Mouse (Mus musculus): ENCODE data around the gene Klhl41. TPM values are rescaled to one million over a fixed set of nuclear protein-coding genes. Genes with fewer than 3 reads are reported as not detected.

The Klhl41 gene
- polyA plus RNA-seq, 2 experiments = 0.04 TPM; not detected in 1

- ATAC-seq (ENCODE audit: insufficient read depth) = peak; percentile 82
- Histone ChIP-seq H3K4me3 (ENCODE audit: insufficient read depth in 1 of 2, low read depth in 2 of 2, low read length in 2 of 2) (peak within 1 kb of the TSS; percentile 74 to 77), H3K36me3 (replicated peaks; ENCODE audit: control insufficient read depth, insufficient read depth, low read depth) (no peaks in the 10 kb centered on the region), H3K4me1 (replicated peaks; ENCODE audit: control insufficient read depth in 2 of 2, insufficient read depth in 2 of 2, low read length in 1 of 2) (peaks cover 0 to 3% of the 10 kb centered on the region in 2 experiments; a peak in 2 of 4 replicates), H3K9me3 (ENCODE audit: control insufficient read depth, low read length) (no peaks in the 10 kb centered on the region), H3K4me2 (ENCODE audit: low read depth) (peak within 1 kb of the TSS; percentile 77), H3K27me3 (ENCODE audit: control insufficient read depth, insufficient read depth, low read length) (no peaks in the 10 kb centered on the region), H3K9ac (replicated peaks) (peak within 1 kb of the TSS; percentile 27), H3K27ac (no peak within 1 kb of the TSS)
- 4% methylated on average over 43 of the region's 43 CpGs for WGBS (ENCODE audit: insufficient replicate concordance)
- TF ChIP-seq EP300 (IDR thresholded peaks at IDR 0.05; ENCODE audit: low read depth) (no peak), CTCF (IDR thresholded peaks at IDR 0.05; ENCODE audit: low read depth) (no peak)
- DNase-seq (ENCODE audit: low read depth in 3 of 3, low spot score in 3 of 3) = peak; percentile 58 to 64 (median 59)
These were observed 23.0 kb upstream of the Klhl41 start, which contains the start of gene Bbs5 for GRCm38 (mm10) chr2:69646726-69647490. TSS of gene Bbs5 (plus strand) at chr2:69647171.

GRCm38 (mm10) chr2:69649716-69650115 lies 20.2 kb upstream of the Klhl41 start:
- 75% methylated on average over 5 of the region's 5 CpGs for WGBS (ENCODE audit: insufficient replicate concordance)

GRCm38 (mm10) chr2:69659326-69659725 lies 10.6 kb upstream of the Klhl41 start:
- no peaks in the 10 kb centered on the region for H3K27me3 ChIP-seq (ENCODE audit: control insufficient read depth, insufficient read depth, low read length)
- no peak overlapping the region for H3K9ac ChIP-seq (replicated peaks)
- TF ChIP-seq EP300 (IDR thresholded peaks at IDR 0.05; ENCODE audit: low read depth) = no peak
- no peak for TF ChIP-seq CTCF (IDR thresholded peaks at IDR 0.05; ENCODE audit: low read depth)
- no peak for ATAC-seq (ENCODE audit: insufficient read depth)
- no peak overlapping the region for H3K27ac ChIP-seq
- H3K4me1 ChIP-seq (replicated peaks; ENCODE audit: control insufficient read depth in 2 of 2, insufficient read depth in 2 of 2, low read length in 1 of 2) = no peaks in the 10 kb centered on the region
- H3K4me2 ChIP-seq (ENCODE audit: low read depth) = no peak overlapping the region
- no peak overlapping the region for H3K4me3 ChIP-seq (ENCODE audit: insufficient read depth in 1 of 2, low read depth in 2 of 2, low read length in 2 of 2)
- DNase-seq (ENCODE audit: low read depth in 3 of 3, low spot score in 3 of 3) = no peak
- WGBS (ENCODE audit: insufficient replicate concordance) = 82% methylated on average over 4 of the region's 4 CpGs
- no peaks in the 10 kb centered on the region for H3K9me3 ChIP-seq (ENCODE audit: control insufficient read depth, low read length)
- H3K36me3 ChIP-seq (replicated peaks; ENCODE audit: control insufficient read depth, insufficient read depth, low read depth) = no peaks in the 10 kb centered on the region

More at GRCm38 (mm10) chr2:69649716-69650115, 20.2 kb upstream of the Klhl41 start:
- no peaks in the 10 kb centered on the region for H3K27me3 ChIP-seq (ENCODE audit: control insufficient read depth, insufficient read depth, low read length)
- no peaks in the 10 kb centered on the region for H3K36me3 ChIP-seq (replicated peaks; ENCODE audit: control insufficient read depth, insufficient read depth, low read depth)
- no peak for DNase-seq (ENCODE audit: low read depth in 3 of 3, low spot score in 3 of 3)
- H3K4me2 ChIP-seq (ENCODE audit: low read depth) = no peak overlapping the region
- ATAC-seq (ENCODE audit: insufficient read depth) = no peak
- no peaks in the 10 kb centered on the region for H3K9me3 ChIP-seq (ENCODE audit: control insufficient read depth, low read length)
- no peak overlapping the region for H3K27ac ChIP-seq
- H3K4me3 ChIP-seq (ENCODE audit: insufficient read depth in 1 of 2, low read depth in 2 of 2, low read length in 2 of 2) = no peak overlapping the region
- TF ChIP-seq CTCF (IDR thresholded peaks at IDR 0.05; ENCODE audit: low read depth) = no peak
- no peak overlapping the region for H3K9ac ChIP-seq (replicated peaks)
- H3K4me1 ChIP-seq (replicated peaks; ENCODE audit: control insufficient read depth in 2 of 2, insufficient read depth in 2 of 2, low read length in 1 of 2) = peaks cover 0 to 3% of the 10 kb centered on the region in 2 experiments; a peak in 2 of 4 replicates

- ATAC-seq (ENCODE audit: insufficient read depth) (no peak), DNase-seq (ENCODE audit: low read depth in 3 of 3, low spot score in 3 of 3) (no peak)
- WGBS (ENCODE audit: insufficient replicate concordance) = 67% methylated on average over 13 of the region's 13 CpGs
- Histone ChIP-seq H3K27ac (no peak overlapping the region), H3K9me3 (ENCODE audit: control insufficient read depth, low read length) (no peaks in the 10 kb centered on the region), H3K4me1 (replicated peaks; ENCODE audit: control insufficient read depth in 2 of 2, insufficient read depth in 2 of 2, low read length in 1 of 2) (no peaks in the 10 kb centered on the region), H3K9ac (replicated peaks) (no peak overlapping the region), H3K4me3 (ENCODE audit: insufficient read depth in 1 of 2, low read depth in 2 of 2, low read length in 2 of 2) (no peak overlapping the region), H3K27me3 (ENCODE audit: control insufficient read depth, insufficient read depth, low read length) (no peaks in the 10 kb centered on the region), H3K4me2 (ENCODE audit: low read depth) (no peak overlapping the region), H3K36me3 (replicated peaks; ENCODE audit: control insufficient read depth, insufficient read depth, low read depth) (no peaks in the 10 kb centered on the region)
- TF ChIP-seq EP300 (IDR thresholded peaks at IDR 0.05; ENCODE audit: low read depth) (no peak), CTCF (IDR thresholded peaks at IDR 0.05; ENCODE audit: low read depth) (no peak)
These were observed 6.0 kb upstream of the Klhl41 start for GRCm38 (mm10) chr2:69663827-69664476.

GRCm38 (mm10) chr2:69667656-69668055 lies 2.3 kb upstream of the Klhl41 start:
- Histone ChIP-seq H3K27ac (no peak overlapping the region), H3K4me1 (replicated peaks; ENCODE audit: control insufficient read depth in 2 of 2, insufficient read depth in 2 of 2, low read length in 1 of 2) (no peaks in the 10 kb centered on the region), H3K36me3 (replicated peaks; ENCODE audit: control insufficient read depth, insufficient read depth, low read depth) (no peaks in the 10 kb centered on the region), H3K4me2 (ENCODE audit: low read depth) (no peak overlapping the region), H3K9me3 (ENCODE audit: control insufficient read depth, low read length) (no peaks in the 10 kb centered on the region), H3K9ac (replicated peaks) (no peak overlapping the region), H3K4me3 (ENCODE audit: insufficient read depth in 1 of 2, low read depth in 2 of 2, low read length in 2 of 2) (no peak overlapping the region), H3K27me3 (ENCODE audit: control insufficient read depth, insufficient read depth, low read length) (no peaks in the 10 kb centered on the region)
- WGBS (ENCODE audit: insufficient replicate concordance) = 74% methylated on average over 4 of the region's 4 CpGs
- TF ChIP-seq EP300 (IDR thresholded peaks at IDR 0.05; ENCODE audit: low read depth) (no peak), CTCF (IDR thresholded peaks at IDR 0.05; ENCODE audit: low read depth) (no peak)
- DNase-seq (ENCODE audit: low read depth in 3 of 3, low spot score in 3 of 3) = no peak
- ATAC-seq (ENCODE audit: insufficient read depth) = no peak
